Mouse (Mus musculus) left cerebral cortex, postnatal 14 days (tissue): ENCODE results near the gene Kbtbd7. TPM values are rescaled to one million over a fixed set of nuclear protein-coding genes. Genes with fewer than 3 reads are reported as not detected.
"Not testable (repeated sequence)": the region's sequence is repeated elsewhere in the genome, so short reads cannot be mapped to it uniquely, and the experiment has no call there.

ENCODE experiments used
- DNase-seq, 2 experiments: peaks; one replicate each; pipeline ENCODE4 v3.0.0; 2021 to 2022; ENCODE audit warnings: low spot score in 2 of 2, mixed read lengths in 1 of 2
- intact Hi-C: fragments of 180-260 bp; cut with DNase I; formaldehyde crosslinking; loops from one replicate; pipeline ENCODE4 v1.15.1; 2025
- long read RNA-seq, 2 experiments: library from polyadenylated mRNA; stranded (forward); transcript quantifications; one replicate each; pipeline ENCODE4 v2.0.0; 2021
- total RNA-seq, 2 experiments: library from RNA; stranded (reverse); gene quantifications; 2 replicates each; pipeline ENCODE4 v1.2.3; 2021

The Kbtbd7 gene
- 10 to 100 TPM; 38.9 to 40.8 TPM for total RNA-seq
- long read RNA-seq, experiment 1, full-length matches to known transcripts = 34 of 34 reads
- long read RNA-seq, experiment 1, partial matches to known transcripts = 0 of 34 reads
- long read RNA-seq, experiment 1, other reads (novel, unspliced or antisense) = 0 of 34 reads
- long read RNA-seq, experiment 2, full-length matches to known transcripts = 30 of 30 reads
- long read RNA-seq, experiment 2, partial matches to known transcripts = 0 of 30 reads
- long read RNA-seq, experiment 2, other reads (novel, unspliced or antisense) = 0 of 30 reads

DNA sequence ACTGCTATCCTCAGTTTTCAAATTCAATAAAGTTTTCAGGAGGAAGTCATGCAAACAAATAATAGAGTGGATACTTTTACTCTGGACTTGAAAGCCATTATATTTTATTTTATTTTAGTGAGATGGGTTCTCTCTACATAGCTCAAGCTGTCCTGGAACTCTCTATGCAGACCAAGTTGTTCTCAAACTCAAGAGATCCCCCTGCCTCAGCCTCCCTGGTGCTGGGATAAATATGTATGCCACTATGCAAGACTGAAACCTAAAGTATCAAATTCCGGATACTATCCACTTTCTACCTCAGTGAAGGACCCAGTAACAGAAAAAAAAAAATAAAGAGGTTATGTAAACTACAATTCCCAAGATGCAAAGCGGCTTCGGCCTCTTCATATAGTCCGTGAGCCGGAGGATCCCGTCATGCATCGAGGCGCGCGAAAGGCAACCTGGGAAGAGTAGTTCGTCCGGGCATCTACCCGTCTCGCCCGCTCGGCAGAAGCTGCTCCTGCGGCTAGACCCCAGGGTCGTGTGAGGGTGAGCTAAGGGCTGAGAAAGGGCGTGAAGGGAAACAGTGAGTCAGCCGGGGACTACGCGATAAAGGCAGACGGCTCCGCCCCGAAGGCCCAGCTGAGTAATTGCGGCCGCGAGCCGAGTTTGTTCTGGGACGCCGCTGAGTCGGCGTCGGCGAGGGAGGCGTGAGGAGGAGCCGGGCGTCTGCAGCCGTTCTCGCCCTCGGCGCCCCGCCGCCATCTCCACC is at the start of gene Kbtbd7:
Gene Kbtbd7, plus strand, starts transcription at position 533 of the 751 bp plus-strand sequence.
- intact Hi-C loops = no loop called here
- peak; percentile 95 for DNase-seq

DNA sequence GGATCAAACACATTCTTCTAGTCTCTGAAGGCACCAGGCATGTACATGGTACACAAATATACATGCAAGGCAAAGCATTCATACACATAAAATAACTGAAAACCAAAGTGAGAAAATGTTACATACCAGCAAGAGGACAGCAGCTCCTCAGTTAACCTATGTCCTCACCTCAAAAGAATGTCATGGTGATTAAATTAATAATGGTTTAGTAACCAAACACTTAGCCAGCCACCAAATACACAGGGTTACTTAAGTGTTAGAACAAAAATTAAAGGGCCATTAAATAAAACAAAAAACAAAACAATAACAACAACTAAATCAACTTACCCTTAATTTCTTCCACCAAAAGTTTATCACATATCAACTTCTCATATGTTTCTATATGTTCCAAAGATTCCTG is 49.3 kb upstream of the Kbtbd7 start:
- intact Hi-C loops = no loop called here
- no peak for DNase-seq

DNA sequence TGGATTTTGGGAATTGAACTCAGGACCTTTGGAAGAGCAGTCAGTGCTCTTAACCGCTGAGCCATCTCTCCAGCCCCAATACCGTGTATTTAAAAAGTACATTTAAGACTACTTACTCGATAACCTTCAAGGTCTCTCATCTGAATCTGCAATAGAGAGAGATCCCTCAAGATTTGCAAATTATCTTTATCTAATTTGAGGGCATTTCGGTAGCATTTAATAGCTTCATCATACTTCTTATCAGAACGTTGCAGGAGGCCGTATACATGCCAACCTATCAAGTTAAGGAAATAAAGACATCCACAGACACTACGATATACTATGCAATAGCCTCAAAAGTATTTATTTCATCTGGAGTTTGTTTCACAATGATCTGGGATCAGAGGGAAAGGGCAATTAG is 43.2 kb upstream of the Kbtbd7 start:
- intact Hi-C loops = no loop called here

DNA sequence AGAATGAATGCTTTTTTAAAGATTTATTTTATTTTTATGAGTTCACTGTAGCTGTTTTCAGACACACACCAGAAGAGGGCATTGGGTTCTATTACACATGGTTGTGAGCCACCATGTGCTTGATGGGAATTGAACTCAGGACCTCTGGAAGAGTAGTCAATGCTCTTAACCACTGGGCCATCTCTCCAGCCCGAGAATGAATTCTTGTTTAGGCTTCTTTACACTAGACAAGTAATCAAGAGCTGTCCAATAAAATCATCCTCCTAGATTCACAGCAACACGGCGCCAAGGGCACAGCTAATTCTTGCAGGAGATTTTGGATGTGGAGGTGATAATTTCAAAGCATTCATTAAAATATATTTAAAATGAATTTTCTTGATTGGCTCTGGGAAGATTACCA is 38.0 kb upstream of the Kbtbd7 start:
- DNase-seq = no peak
- intact Hi-C loops = no loop called here

More for the DNA sequence above, 43.2 kb upstream of the Kbtbd7 start:
- no peak for DNase-seq

DNA sequence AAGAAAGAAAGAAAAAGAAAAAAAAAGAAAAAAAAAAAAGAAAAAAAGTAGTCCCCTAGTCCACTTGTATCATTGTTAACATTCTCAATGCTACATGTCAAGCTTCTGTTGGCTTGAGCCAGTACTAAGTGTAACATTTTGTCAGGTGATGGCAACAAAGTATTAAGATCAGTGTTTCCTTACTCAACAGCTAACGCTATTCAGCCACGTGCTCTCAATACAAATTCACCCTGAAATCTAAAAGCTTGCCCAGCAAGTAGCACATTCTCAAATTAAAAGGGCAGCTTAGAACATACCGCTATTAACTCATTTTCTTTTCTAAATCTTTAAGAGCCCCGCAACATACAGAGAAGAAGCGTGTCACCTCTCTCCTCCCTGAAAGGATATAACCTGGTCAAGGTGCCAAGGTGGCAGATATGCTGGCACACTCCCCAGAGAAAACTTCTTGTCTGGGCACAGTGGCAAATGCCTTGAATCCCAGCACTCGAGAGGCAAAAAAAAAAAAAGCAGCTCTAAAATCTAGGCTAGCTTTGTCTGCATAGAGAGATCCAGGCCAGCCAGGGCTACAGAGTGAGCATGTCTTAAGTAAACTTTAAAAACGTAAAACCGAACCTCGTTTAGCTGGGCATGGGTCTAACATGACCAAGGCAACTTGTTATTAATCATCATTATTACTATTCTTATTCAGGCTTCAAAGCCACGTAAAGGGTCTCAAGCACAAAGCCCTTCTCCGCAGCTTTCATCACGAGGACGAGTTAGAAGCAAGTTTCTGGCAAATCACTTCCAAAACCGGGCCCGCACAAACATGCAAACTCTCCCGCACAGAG is 36.7 kb upstream of the Kbtbd7 start:
- intact Hi-C loops = loop anchor here (5.0 kb wide), 1 partner anchor 78 kb away; no protein-coding TSS in a partner anchor
- no peak for DNase-seq

DNA sequence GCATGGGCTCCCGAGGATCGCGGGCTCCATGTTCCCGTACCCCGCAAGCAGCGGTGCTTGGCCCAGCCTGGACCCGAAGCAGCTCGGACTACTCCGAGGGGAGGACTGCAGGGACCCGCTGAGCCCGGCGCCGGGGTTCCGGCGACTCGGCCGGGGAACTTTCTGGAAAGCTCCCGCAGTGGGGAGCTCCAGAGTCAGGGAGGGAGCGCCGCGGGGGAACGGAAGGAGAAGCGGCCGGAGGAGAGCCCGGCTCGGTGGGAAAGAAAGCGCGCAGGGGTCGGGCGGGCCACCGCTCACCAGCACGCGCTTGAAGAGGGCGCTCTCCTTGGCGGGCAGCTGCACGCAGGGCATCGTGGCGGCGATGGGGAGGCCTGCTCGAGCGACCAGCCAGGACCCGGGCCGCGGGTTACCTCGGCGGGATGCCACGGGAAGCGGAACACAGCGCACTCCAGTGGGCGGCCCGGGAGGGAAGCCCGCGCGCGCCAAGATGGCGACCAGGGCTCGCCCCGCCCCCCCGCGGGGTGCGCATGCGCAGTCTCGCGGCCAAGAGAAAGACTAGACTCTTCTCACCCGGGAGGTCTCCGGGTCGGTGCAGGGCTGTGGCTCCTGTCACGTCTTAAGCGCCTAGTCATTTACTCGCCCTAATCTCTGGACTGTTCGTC is 35.9 kb upstream of the Kbtbd7 start, which contains the start of gene Naa16:
Gene Naa16, minus strand, starts transcription at position 514 of the 662 bp plus-strand sequence.
- intact Hi-C loops = loop anchor here (5.0 kb wide), 1 partner anchor 77 kb away; no protein-coding TSS in a partner anchor
- DNase-seq = peak; percentile 92 to 95

DNA sequence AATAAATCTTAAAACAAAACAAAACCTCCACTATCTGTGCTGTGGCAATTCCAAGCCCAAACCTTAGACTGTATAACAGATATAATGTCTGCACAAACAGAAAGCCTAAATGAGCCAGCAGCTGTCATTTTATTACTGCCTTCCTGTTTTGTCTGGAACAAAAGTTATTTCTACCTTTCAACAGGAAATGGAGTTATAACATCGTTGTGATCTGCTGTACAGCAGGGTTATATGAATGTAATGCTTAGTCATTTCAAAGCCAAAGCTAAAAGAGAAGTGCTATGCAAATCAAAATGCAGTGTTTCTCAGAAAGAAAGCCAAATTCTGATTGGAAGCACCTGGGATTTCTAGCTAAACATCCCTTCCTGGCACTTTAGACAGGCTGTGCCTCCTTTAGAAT is 33.0 kb upstream of the Kbtbd7 start:
- no peak for DNase-seq
- intact Hi-C loops = loop anchor here (5.0 kb wide), 1 partner anchor 74 kb away; no protein-coding TSS in a partner anchor

DNA sequence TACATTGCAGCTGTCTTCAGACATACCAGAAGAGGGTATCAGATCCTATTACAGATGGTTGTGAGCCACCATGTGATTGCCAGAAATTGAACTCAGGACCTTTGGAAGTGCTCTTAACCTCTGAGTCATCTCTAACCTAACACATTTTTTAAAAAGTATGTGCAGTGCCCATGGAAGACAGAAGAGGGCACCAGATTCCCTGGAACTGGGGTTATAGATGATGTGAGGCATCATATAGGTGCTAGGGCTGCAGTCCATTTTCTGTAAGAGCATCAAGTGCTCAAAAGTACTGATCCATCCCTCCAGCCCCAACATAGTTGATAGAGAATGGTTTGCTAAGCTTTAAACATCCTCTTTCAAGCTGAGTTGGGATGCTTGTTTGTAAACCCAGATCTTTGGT is 31.7 kb upstream of the Kbtbd7 start:
- intact Hi-C loops = loop anchor here (5.0 kb wide), 1 partner anchor 73 kb away; no protein-coding TSS in a partner anchor
- DNase-seq = no peak

DNA sequence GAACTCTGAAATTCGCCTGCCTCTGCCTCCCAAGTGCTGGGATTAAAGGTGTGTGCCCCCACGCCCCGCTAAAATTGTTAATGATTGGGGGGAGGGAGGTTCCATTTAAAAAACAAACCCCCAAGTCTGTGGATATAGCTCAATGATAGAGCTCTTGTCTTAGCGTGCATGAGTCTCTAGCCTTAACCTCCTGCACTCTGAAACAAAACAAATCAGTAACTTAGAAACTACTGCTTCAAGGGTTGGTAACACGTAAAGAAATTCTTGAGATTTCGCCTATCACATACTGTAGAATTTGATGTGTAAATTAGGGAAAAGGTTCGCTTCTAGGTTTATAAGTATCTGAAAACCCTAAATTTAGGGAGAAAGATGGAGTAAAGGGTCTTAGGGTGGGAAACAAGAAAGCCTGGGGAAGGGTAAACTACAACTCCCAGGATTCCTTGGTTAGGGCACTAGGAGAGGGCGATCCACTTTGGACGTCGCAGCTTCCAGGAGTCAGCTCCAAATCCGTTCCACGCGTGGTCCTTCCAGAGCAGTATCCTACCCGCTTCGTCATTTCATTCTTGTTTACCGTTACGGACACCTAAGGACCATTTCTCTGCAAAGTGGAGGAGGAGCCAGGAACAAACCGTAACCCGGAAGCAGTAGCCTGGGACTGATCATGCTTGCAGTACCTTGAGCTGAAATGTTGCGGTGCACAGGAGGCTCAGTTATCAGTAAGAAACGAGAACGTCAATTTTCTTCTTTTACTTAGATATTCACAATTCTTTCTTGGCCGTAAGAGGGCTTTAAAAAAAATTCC is 28.8 kb upstream of the Kbtbd7 start, which contains the start of gene Mtrf1:
Gene Mtrf1, plus strand, starts transcription at position 452 of the 802 bp plus-strand sequence.
- DNase-seq = peak; percentile 72 to 84
- intact Hi-C loops = no loop called here

DNA sequence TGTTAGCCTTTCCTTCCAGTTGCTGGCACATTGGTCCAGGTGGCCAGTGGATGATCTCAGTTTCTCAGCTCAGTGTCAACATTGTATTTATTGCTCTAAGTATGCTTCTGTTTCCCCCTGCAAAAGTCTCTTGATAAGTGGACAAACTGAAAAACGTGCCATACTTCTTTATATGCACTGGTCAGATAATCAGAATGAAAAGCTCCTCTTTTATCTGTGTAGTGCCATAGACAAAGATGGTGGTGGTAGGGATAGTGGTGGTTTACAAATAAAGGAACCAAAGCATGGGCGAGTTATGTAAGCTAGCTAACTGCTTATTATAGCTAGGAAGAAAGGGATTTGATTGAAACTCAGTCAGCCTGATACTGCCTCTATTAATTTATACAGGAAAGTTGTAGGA is 18.7 kb upstream of the Kbtbd7 start:
- intact Hi-C loops = no loop called here
- DNase-seq = no peak

DNA sequence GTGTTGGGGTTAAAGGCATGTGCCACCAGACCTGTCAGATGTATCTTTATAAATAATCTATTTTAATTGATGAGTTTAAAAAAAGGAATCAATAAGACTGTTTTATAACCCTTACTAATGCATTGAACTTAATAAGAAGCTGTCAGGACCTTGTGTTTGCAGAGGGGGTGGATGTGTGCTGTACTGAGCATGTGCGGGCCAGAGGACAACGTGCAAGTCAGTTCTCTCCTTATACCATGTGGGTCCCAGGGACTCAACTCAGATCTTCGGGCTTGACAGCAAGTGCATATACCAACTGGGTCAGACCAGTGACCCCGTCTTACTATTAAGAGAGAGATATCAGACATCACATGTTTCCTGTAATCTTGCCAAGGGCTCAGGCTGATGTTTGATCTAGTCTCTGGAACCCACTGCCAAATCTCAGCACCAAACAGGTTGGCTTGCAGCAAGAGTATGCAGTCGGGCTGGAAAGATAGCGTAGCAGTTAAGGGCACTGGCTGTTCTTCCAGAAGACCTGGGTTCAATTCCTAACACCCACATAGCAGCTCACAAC is 17.0 kb upstream of the Kbtbd7 start:
- no peak for DNase-seq

DNA sequence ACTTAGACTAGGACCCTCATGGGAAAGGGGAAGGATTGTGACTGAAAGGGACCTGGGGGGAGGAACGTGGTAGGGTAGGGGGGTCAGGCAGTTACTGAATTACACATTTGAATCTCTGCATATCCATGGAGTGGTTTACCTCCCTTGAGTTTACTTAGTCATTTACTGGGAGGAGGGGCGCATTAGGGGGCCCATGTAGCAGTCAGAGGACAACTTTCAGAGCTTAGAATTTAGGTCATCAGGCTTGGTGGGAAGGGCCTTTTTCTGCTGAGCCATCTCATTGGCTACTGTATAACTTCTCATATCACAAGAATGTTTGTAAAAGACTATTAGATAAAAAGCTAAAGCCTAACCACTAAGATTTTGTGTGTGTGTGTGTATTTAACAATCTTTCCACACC is 15.6 kb upstream of the Kbtbd7 start:
- no peak for DNase-seq
- intact Hi-C loops = no loop called here

More for the DNA sequence above, 17.0 kb upstream of the Kbtbd7 start:
- intact Hi-C loops = no loop called here

DNA sequence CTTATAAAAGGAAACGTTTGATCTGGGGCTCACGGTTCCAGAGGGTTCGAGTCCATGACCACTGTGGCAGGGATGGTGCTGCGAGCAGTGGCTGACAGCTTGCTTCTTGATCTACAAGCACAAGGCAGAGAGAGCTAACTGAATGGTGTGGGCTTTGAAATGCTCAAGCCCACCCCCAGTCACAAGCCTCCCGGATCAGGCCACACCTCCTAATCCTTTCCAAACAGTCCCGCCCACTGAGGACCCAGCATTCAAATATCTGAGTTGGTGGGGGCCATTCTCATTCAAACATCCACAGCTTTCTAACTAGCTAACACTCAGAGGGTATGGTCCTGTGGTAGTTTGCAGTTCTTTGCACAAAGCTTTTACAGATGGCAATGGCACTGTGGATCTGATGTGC is 13.2 kb upstream of the Kbtbd7 start:
- intact Hi-C loops = no loop called here
- DNase-seq = no peak

DNA sequence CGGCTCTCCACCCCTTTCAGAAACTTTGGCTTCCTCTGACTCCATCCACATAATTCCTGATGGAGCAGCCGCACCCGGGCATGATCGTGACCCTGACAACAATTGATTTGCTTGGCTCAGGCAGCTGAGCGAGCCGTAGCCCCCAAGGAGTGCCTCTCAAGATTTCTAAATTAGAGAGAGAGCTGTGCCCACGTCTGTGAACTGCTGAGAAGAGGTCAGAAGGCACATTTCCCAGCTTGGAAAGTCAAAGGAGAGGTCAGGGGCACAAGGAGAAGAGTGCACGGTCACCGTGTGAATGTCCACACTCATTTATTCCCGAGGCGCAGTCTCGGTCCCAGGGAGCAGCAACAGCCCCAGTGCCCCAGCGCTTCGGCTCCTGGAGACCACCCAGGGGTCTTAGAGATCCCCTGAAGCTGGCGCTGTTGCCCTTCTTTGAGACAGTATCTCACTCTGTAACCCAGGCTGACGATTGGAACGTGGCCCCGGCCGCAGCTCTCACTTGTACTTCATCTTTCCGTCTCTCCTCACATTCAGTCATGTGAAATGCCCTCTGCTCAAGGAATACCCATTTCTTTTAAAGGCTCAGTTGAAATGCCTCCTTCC is 6.1 kb upstream of the Kbtbd7 start:
- intact Hi-C loops = no loop called here
- DNase-seq = no peak

DNA sequence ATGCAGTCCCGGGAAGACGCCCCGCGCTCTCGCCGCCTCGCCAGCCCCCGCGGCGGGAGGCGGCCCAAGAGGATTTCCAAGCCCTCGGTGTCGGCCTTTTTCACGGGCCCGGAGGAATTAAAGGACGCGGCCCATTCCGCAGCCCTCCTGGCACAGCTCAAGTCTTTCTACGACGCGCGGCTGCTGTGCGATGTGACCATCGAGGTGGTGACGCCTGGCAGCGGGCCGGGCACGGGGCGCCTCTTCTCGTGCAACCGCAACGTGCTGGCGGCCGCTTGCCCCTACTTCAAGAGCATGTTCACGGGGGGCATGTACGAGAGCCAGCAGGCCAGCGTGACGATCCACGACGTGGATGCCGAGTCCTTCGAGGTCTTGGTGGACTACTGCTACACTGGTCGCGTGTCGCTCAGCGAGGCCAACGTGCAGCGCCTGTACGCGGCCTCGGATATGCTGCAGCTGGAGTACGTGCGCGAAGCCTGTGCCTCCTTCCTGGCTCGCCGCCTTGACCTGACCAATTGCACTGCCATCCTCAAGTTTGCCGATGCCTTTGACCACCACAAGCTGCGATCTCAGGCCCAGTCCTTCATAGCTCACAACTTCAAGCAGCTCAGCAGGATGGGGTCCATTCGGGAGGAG is 537 bp downstream of the Kbtbd7 start:
- intact Hi-C loops, DNase-seq: not testable (repeated sequence)

DNA sequence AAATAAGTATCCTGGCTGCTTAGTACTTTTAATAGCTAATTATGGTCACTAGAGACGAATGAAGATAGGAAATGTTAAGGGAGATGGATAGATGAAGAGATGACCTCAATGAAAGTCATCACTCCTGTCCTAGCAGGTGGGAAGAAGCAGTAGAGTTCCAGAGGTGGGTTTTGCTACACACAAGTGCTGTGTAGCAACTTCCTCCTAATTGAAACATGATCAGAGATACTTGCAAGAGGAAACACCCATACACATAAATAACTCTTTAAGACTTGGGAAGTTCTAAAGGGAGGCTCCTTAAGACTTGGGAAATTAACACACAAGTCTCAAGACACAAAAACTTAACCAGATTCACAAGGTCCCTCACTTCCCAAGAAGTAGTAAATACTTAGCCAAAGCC is 7.8 kb downstream of the Kbtbd7 start:
- intact Hi-C loops = no loop called here
- no peak for DNase-seq

DNA sequence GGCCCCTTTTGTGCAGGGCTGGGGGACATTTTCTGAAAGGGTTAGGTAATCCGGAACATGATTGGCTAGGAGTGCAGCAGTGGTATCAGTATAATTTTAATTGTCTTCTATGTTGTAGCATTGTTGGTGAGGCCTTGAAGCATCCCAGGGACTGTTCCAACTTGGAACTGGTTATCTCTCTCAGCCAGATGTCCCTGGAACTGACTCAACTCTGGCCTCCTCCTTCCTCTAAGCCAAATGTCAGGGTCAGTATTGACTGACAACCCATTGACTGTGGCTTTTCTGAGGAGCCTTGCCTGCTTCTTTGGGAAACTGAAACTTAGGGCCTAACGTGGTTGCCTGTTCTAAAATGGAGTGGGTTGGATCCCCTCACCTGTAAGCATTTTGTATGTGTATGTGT is 14.3 kb downstream of the Kbtbd7 start:
- intact Hi-C loops = no loop called here
- no peak for DNase-seq
